Mouse (Mus musculus): ENCODE data around the gene Arl5c. TPM values are rescaled to one million over a fixed set of nuclear protein-coding genes. Genes with fewer than 3 reads are reported as not detected.
A peak's percentile ranks its signal among the peaks of the same experiment; 100 is the strongest.

Gene Arl5c
- polyA plus RNA-seq, 1 experiment: 2.1 TPM

DNA sequence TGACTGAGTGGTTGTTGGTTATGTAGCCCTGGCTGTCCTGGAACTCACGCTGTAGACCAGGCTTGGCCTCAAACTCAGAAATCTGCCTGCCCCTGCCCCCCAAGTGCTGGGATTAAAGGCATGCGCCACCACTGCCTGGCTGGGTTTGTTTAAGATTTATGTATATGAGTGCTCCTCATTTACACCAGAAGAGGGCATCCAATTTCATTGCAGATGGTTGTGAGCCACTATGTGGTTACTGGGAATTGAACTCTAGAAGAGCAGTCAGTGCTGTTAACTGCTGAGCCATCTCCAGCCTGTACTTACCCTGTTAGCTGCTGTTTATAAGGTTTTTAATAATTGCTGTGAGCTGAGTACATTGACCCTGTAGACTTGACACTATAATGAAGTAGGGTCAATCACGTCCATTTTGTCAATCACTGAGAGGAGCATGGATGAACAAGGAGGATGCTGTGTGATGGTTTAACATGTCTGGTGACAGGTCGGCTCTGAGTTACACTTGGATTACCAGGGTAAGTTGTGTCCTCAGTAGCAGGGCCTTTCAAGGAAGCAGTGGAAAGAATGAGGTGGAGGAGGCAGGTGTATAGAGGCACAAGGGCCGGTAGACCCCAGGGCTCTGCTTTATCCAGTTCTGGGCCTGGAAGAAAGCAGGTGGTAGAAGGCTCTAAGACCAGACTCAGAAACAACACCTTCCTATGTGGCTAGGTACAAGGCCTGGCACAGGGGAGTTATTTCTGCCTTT, 34.9 kb upstream of the Arl5c start:
- no peaks in the 10 kb centered on the region for H3K27me3 ChIP-seq (ENCODE audit: control insufficient read depth, insufficient read depth, insufficient read length)
- TF ChIP-seq USF1 (IDR thresholded peaks at IDR 0.05; ENCODE audit: low read depth): no peak
- no peak for TF ChIP-seq REST (IDR thresholded peaks at IDR 0.05; ENCODE audit: insufficient read depth, insufficient read length)
- no peak for TF ChIP-seq MYOG (IDR thresholded peaks at IDR 0.05; ENCODE audit: control insufficient read depth in 1 of 3, insufficient read depth in 1 of 3, insufficient read length in 2 of 3, low read depth in 2 of 3)
- TF ChIP-seq POLR2AphosphoS2 (IDR thresholded peaks at IDR 0.05; ENCODE audit: insufficient read length, low read depth): peak; percentile 57
- TF ChIP-seq TCF12 (IDR thresholded peaks at IDR 0.05; ENCODE audit: insufficient read depth, poor library complexity, severe bottlenecking): no peak
- no peak for TF ChIP-seq CEBPB (IDR thresholded peaks at IDR 0.05; ENCODE audit: insufficient read depth, poor library complexity, severe bottlenecking)
- TF ChIP-seq POLR2A (IDR thresholded peaks at IDR 0.05; ENCODE audit: insufficient read length, low read depth): peak; percentile 41

DNA sequence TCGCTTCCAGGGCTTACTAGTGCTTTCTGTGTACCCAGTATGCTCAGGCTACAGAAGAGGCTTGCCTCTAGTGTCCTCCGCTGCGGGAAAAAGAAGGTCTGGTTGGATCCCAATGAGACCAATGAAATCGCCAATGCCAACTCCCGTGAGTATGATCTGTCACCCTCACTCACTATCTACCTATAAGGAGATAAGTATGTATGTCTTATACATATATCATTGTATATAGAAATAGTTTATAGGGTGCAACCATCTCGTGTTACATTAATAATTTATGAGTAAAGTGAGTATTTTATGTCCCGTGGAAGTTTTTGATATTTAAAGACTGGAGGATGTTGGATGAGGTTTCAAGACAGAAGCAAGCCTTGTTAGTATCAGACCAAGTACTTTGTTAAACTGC, 31.8 kb upstream of the Arl5c start:
- TF ChIP-seq MAX (IDR thresholded peaks at IDR 0.05; ENCODE audit: low read depth): no peak
- TF ChIP-seq E2F4 (IDR thresholded peaks at IDR 0.05; ENCODE audit: insufficient read depth): no peak
- no peak for TF ChIP-seq TCF3 (IDR thresholded peaks at IDR 0.05; ENCODE audit: insufficient read length, low read depth)
- no peak for TF ChIP-seq POLR2A (IDR thresholded peaks at IDR 0.05; ENCODE audit: insufficient read length, low read depth)
- no peak for TF ChIP-seq MYOG (IDR thresholded peaks at IDR 0.05; ENCODE audit: control insufficient read depth in 1 of 3, insufficient read depth in 1 of 3, insufficient read length in 2 of 3, low read depth in 2 of 3)
- TF ChIP-seq SRF (IDR thresholded peaks at IDR 0.05; ENCODE audit: control insufficient read depth, insufficient read length, low read depth): no peak
- no peak for TF ChIP-seq USF1 (IDR thresholded peaks at IDR 0.05; ENCODE audit: low read depth)
- TF ChIP-seq REST (IDR thresholded peaks at IDR 0.05; ENCODE audit: insufficient read depth, insufficient read length): no peak
- no peak for TF ChIP-seq POLR2AphosphoS2 (IDR thresholded peaks at IDR 0.05; ENCODE audit: insufficient read length, low read depth)
- no peak for TF ChIP-seq MYOD1 (IDR thresholded peaks at IDR 0.05; ENCODE audit: control insufficient read depth in 1 of 3, insufficient read length in 2 of 3, low read depth in 2 of 3)
- Histone ChIP-seq H3K4me3 (peak overlapping the region; percentile 89), H3K4me2 (ENCODE audit: low read depth) (peak overlapping the region; percentile 76), H3ac (ENCODE audit: control insufficient read depth, insufficient read length) (peak overlapping the region; percentile 79), H3K79me2 (ENCODE audit: control insufficient read depth, insufficient read depth) (peaks cover 21% of the 10 kb centered on the region), H3K27me3 (ENCODE audit: control insufficient read depth, insufficient read depth, insufficient read length) (no peaks in the 10 kb centered on the region), H3K36me3 (ENCODE audit: control insufficient read depth, insufficient read depth) (peaks cover 33% of the 10 kb centered on the region)

More for the DNA sequence above, 34.9 kb upstream of the Arl5c start:
- Histone ChIP-seq H3K79me2 (ENCODE audit: control insufficient read depth, insufficient read depth) (peaks cover 21% of the 10 kb centered on the region), H3K4me2 (ENCODE audit: low read depth) (no peak overlapping the region), H3K36me3 (ENCODE audit: control insufficient read depth, insufficient read depth) (peaks cover 33% of the 10 kb centered on the region), H3ac (ENCODE audit: control insufficient read depth, insufficient read length) (no peak overlapping the region), H3K4me3 (no peak overlapping the region)

DNA sequence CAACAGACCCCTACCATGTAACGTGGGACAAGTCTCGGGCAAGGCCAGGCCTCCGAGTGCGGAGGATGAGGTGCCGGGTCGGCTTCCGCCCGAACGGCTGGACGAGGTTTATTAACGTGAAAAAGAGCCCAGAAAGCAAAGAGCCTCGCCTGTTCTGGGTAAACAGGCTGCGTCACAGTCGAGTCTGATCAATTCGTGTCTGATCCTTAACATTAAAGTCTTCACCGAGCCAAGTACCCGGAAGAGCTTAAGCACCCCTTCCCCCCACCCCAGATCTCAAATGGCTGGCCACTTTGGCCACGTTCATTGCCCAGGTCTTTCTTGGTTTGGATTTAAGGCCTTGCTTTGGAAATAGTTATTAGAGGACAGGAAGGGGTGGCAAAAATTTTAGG, 31.3 kb upstream of the Arl5c start:
- Histone ChIP-seq H3ac (ENCODE audit: control insufficient read depth, insufficient read length) (peak overlapping the region; percentile 79), H3K4me3 (peak overlapping the region; percentile 89), H3K36me3 (ENCODE audit: control insufficient read depth, insufficient read depth) (peaks cover 33% of the 10 kb centered on the region), H3K79me2 (ENCODE audit: control insufficient read depth, insufficient read depth) (peaks cover 21% of the 10 kb centered on the region), H3K27me3 (ENCODE audit: control insufficient read depth, insufficient read depth, insufficient read length) (no peaks in the 10 kb centered on the region), H3K4me2 (ENCODE audit: low read depth) (peak overlapping the region; percentile 76)
- TF ChIP-seq POLR2A (IDR thresholded peaks at IDR 0.05; ENCODE audit: insufficient read length, low read depth) (no peak), TCF12 (IDR thresholded peaks at IDR 0.05; ENCODE audit: insufficient read depth, poor library complexity, severe bottlenecking) (no peak), SRF (IDR thresholded peaks at IDR 0.05; ENCODE audit: control insufficient read depth, insufficient read length, low read depth) (no peak), REST (IDR thresholded peaks at IDR 0.05; ENCODE audit: insufficient read depth, insufficient read length) (no peak), USF1 (IDR thresholded peaks at IDR 0.05; ENCODE audit: low read depth) (no peak)

DNA sequence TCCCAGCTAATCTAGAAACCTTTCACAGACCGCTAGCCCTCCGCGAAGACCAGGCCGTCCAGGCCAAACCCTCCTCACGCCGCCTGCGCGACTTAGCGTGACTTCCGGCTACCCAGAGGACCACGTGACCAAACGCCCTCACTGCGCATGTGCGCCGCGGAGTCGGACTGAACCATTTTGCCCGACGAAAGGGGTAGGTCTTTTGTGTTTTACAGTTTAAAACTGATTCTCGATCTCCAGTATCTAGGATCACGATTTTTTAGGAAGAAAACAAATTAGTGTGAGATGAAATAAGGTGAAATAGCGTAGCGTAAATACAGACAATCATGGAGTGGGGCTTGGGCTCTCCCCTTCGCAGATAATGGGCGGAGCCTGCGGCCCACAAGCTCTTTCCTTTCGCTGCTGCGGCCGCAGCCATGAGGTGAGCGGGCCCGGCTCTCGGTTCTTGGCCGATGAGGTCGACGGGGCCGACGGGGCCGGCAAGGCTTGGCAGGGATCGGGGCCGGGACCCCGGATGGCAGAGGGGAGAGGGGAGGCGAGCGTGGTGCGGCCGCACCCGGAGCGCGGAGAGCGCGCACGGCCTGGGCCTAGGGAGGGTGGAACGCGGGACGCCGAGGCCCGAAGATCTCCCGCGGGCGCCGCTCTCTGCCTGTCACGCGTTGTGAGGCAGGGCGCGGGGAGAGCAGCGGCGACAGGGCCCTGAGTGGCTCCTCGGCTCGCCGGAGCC, 30.8 kb upstream of the Arl5c start, which contains the start of gene Rpl19:
Rpl19 (plus strand) TSS at position 141 of the 727 bp plus-strand sequence.
- Histone ChIP-seq H3K27me3 (ENCODE audit: control insufficient read depth, insufficient read depth, insufficient read length) (no peaks in the 10 kb centered on the region), H3K79me2 (ENCODE audit: control insufficient read depth, insufficient read depth) (peaks cover 21% of the 10 kb centered on the region), H3K4me3 (peak within 1 kb of the TSS; percentile 89), H3ac (ENCODE audit: control insufficient read depth, insufficient read length) (peak within 1 kb of the TSS; percentile 79), H3K36me3 (ENCODE audit: control insufficient read depth, insufficient read depth) (peaks cover 33% of the 10 kb centered on the region), H3K4me2 (ENCODE audit: low read depth) (peak within 1 kb of the TSS; percentile 94)
- TF ChIP-seq TCF12 (IDR thresholded peaks at IDR 0.05; ENCODE audit: insufficient read depth, poor library complexity, severe bottlenecking) (no peak), MYOD1 (IDR thresholded peaks at IDR 0.05; ENCODE audit: control insufficient read depth in 1 of 3, insufficient read length in 2 of 3, low read depth in 2 of 3) (peak in 1 of 3 experiments; percentile 4), REST (IDR thresholded peaks at IDR 0.05; ENCODE audit: insufficient read depth, insufficient read length) (no peak), MYOG (IDR thresholded peaks at IDR 0.05; ENCODE audit: control insufficient read depth in 1 of 3, insufficient read depth in 1 of 3, insufficient read length in 2 of 3, low read depth in 2 of 3) (peak in 1 of 3 experiments; percentile 17), POLR2A (IDR thresholded peaks at IDR 0.05; ENCODE audit: insufficient read length, low read depth) (peak; percentile 73), SRF (IDR thresholded peaks at IDR 0.05; ENCODE audit: control insufficient read depth, insufficient read length, low read depth) (no peak), POLR2AphosphoS2 (IDR thresholded peaks at IDR 0.05; ENCODE audit: insufficient read length, low read depth) (peak; percentile 92), E2F4 (IDR thresholded peaks at IDR 0.05; ENCODE audit: insufficient read depth) (no peak), TCF3 (IDR thresholded peaks at IDR 0.05; ENCODE audit: insufficient read length, low read depth) (no peak), USF1 (IDR thresholded peaks at IDR 0.05; ENCODE audit: low read depth) (peak; percentile 100), MAX (IDR thresholded peaks at IDR 0.05; ENCODE audit: low read depth) (no peak), CEBPB (IDR thresholded peaks at IDR 0.05; ENCODE audit: insufficient read depth, poor library complexity, severe bottlenecking) (no peak)

All from myocyte (in vitro differentiated cells).